Mouse (Mus musculus): Measurements from ENCODE around the gene Olfr457.

DNA sequence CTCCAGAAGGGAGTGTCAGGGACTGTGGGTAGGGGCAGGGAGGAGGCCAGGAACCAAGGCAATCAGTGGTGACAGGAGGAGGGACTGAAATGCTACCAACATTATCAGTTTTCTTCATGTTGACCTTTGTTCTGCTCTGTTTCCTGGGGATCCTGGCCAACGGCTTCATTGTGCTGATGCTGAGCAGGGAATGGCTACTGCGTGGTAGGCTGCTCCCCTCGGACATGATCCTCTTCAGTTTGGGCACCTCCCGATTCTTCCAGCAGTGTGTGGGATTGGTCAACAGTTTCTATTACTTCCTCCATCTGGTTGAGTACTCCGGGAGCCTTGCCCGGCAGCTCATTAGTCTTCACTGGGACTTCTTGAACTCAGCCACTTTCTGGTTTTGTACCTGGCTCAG, 41.7 kb downstream of the Olfr457 start, which contains the start of gene Tas2r126:
- TF ChIP-seq CTCF (IDR thresholded peaks at IDR 0.05; ENCODE audit: low read depth, low read length): no peak
- no peak for TF ChIP-seq EP300 (IDR thresholded peaks at IDR 0.05; ENCODE audit: insufficient read depth, low read depth, low read length)

All from ES-Bruce4 (cell line).